Mouse (Mus musculus): ENCODE results near the gene Gak. TPM values are rescaled to one million over a fixed set of nuclear protein-coding genes. Genes with fewer than 3 reads are reported as not detected.

Gene Gak
- polyA plus RNA-seq, 1 experiment, result 64.1 TPM

DNA sequence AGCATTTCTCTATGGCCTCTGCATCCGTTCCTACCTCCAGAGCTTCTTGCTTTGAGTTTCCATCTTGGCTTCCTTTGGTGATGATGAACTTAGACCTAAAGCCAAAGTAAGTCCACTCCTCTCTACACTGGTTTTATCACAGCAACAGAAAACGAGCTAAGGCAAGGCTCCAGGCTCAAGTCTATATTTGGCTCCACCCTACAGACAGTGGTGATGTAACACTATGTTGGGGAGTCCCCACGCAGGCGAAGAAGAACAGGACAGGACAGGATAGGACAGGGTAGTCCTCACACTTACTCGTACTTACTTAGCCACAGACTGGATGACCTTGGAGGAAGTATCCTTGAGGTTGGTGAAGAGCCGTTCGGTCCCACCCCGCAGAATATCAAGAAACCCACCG is 27.0 kb downstream of the Gak start:
- TF ChIP-seq GATA1 (IDR thresholded peaks at IDR 0.05; ENCODE audit: borderline replicate concordance, low read length) (no peak), FLI1 (IDR thresholded peaks at IDR 0.05; ENCODE audit: low read length) (no peak)
- Histone ChIP-seq H3K4me3 (replicated peaks) (no peak overlapping the region), H3K4me1 (peaks cover 3% of the 10 kb centered on the region; the same call in 1 of the 2 replicates), H3K36me3 (replicated peaks; ENCODE audit: low read length) (peaks cover 99% of the 10 kb centered on the region), H3K9me3 (no peaks in the 10 kb centered on the region), H3K27me3 (replicated peaks) (no peaks in the 10 kb centered on the region)

DNA sequence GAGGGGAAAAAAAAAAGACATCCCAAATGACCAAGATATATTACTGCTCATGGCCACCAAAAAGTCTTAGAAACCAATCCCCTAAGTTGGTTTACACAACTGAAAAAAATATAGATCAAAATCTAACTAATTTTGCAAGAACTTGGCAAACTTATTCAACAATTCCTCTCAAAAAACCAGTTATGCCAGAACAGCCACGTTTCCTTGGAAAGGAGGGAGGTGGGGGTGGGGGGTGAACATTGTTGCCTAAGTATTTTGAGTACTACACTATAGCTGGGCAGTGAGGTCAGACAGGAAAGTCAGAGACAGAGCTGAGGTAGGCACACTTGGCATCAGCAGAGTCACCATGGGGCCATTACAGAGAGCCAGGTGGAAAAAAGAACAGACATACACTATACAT is 29.6 kb downstream of the Gak start:
- no peak for TF ChIP-seq FLI1 (IDR thresholded peaks at IDR 0.05; ENCODE audit: low read length)
- TF ChIP-seq GATA1 (IDR thresholded peaks at IDR 0.05; ENCODE audit: borderline replicate concordance, low read length), result no peak
- Histone ChIP-seq H3K36me3 (replicated peaks; ENCODE audit: low read length) (peaks cover 99% of the 10 kb centered on the region), H3K27me3 (replicated peaks) (no peaks in the 10 kb centered on the region), H3K4me1 (peaks cover 7% of the 10 kb centered on the region; the same call in 1 of the 2 replicates), H3K4me3 (replicated peaks) (no peak overlapping the region), H3K9me3 (no peaks in the 10 kb centered on the region)

DNA sequence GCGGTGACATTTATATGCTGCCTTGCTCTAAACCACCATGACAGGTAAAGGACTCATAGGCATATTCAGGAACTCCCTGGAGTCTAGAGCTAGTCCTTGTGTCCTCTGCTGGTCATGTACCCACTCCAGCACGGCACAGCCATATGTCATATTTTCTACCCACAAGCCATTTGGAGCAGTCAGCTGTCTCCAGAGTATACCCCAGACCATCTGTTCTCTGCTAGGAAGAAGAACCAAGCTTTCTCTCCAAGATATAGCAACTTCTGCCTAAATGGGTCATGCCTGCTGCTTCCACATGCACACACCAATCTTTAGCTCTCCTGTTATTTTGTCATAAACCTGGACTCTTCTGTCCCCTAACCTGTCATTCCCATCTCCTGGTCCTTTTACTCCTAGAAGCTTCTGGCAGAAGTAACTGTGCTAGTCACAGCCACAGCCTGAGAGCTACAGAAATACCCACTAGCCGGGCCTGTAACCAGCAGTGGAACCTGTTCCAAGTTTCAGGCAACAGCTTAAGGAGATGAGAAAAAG is 48.1 kb downstream of the Gak start:
- no peaks in the 10 kb centered on the region for H3K4me1 ChIP-seq
- H3K27me3 ChIP-seq (replicated peaks), result no peaks in the 10 kb centered on the region
- no peaks in the 10 kb centered on the region for H3K9me3 ChIP-seq
- no peak for TF ChIP-seq GATA1 (IDR thresholded peaks at IDR 0.05; ENCODE audit: borderline replicate concordance, low read length)
- no peak for TF ChIP-seq FLI1 (IDR thresholded peaks at IDR 0.05; ENCODE audit: low read length)
- peaks cover 100% of the 10 kb centered on the region for H3K36me3 ChIP-seq (replicated peaks; ENCODE audit: low read length)
- H3K4me3 ChIP-seq (replicated peaks), result no peak overlapping the region

DNA sequence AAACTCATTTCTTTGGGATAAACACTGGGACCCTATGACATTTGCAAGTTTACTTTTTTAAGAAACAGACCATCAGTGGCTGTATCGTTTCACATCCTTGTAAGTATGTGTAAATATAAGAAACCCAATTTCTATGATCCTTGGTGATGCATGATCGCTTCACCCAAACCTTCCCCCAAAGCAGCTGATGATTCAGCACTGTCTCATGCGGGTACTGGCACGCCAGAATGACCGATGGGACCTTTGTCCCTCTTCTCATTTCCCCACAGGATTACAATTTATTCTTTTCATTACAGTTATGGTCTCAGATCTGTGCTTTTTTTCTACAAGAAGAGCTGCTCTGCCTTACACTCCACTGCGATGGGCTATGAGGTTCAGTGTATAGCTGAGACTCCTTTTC is 56.5 kb downstream of the Gak start:
- Histone ChIP-seq H3K27me3 (replicated peaks) (no peaks in the 10 kb centered on the region), H3K4me1 (no peaks in the 10 kb centered on the region), H3K9me3 (no peaks in the 10 kb centered on the region), H3K36me3 (replicated peaks; ENCODE audit: low read length) (peaks cover 100% of the 10 kb centered on the region), H3K4me3 (replicated peaks) (no peak overlapping the region)
- TF ChIP-seq FLI1 (IDR thresholded peaks at IDR 0.05; ENCODE audit: low read length) (no peak), GATA1 (IDR thresholded peaks at IDR 0.05; ENCODE audit: borderline replicate concordance, low read length) (no peak)

DNA sequence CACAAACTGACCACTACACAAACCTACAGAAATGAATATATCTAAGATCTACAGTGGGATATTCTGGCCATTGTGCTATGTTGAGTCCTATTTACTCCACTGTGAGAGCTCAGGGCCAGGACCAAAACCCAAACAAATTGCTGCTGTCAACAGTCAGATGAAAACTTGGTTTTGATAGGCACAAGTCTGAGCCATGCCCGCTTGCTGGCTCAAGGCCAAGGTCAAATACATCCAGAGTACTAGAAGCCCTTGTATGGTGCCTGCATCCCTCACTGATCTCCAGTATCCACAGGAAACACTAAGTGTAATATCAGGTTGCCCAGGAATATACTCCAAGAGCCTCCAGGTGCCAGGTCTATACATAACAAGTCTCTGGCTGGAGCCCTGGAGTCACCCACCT is 58.6 kb downstream of the Gak start:
- H3K9me3 ChIP-seq, result no peaks in the 10 kb centered on the region
- no peak overlapping the region for H3K4me3 ChIP-seq (replicated peaks)
- H3K4me1 ChIP-seq, result no peaks in the 10 kb centered on the region
- no peak for TF ChIP-seq GATA1 (IDR thresholded peaks at IDR 0.05; ENCODE audit: borderline replicate concordance, low read length)
- TF ChIP-seq FLI1 (IDR thresholded peaks at IDR 0.05; ENCODE audit: low read length), result no peak
- H3K27me3 ChIP-seq (replicated peaks), result no peaks in the 10 kb centered on the region
- peaks cover 100% of the 10 kb centered on the region for H3K36me3 ChIP-seq (replicated peaks; ENCODE audit: low read length)

DNA sequence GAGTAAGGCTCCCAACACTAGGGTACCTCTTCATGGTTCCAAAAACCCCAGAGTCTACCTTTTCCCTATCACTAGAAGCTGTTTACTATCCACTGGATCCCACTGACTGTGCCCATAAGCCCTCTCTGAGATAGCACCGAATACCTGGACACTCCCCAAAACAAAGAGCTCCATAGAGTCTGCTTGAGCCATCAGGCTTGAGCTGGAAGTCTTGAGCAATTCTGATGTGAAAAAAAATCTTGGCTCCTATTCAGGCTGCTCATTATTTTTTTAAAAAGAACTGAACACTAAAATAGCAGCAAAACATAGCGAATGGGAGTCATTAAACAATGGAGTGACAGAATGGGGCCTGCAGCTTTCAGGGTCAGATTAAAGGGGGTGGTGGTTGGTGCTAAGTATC is 62.5 kb downstream of the Gak start:
- Histone ChIP-seq H3K4me3 (replicated peaks) (no peak overlapping the region), H3K36me3 (replicated peaks; ENCODE audit: low read length) (peaks cover 74% of the 10 kb centered on the region), H3K27me3 (replicated peaks) (no peaks in the 10 kb centered on the region), H3K4me1 (no peaks in the 10 kb centered on the region), H3K9me3 (no peaks in the 10 kb centered on the region)
- no peak for TF ChIP-seq FLI1 (IDR thresholded peaks at IDR 0.05; ENCODE audit: low read length)
- no peak for TF ChIP-seq GATA1 (IDR thresholded peaks at IDR 0.05; ENCODE audit: borderline replicate concordance, low read length)

DNA sequence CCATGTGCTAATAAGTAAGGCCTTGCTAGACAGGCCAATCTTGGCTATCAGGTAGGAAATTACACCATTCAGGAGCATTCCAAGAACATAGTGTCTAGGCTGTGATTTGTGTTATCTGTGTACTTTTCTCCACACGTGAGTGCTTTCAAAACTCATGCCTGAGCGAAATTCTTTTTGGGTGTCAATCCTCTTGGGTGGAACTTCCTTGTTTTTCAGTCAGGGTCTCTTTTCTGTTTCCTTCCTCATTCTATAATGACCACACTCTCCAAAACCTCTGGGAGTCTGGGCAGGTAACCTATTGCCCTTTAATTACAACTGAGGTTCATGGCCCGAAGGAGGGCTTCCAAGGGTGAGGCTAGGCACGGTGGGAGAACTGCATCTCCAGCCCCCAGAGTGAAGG is 63.0 kb downstream of the Gak start:
- Histone ChIP-seq H3K4me1 (no peaks in the 10 kb centered on the region), H3K4me3 (replicated peaks) (no peak overlapping the region), H3K36me3 (replicated peaks; ENCODE audit: low read length) (peaks cover 68% of the 10 kb centered on the region), H3K9me3 (no peaks in the 10 kb centered on the region), H3K27me3 (replicated peaks) (no peaks in the 10 kb centered on the region)
- TF ChIP-seq GATA1 (IDR thresholded peaks at IDR 0.05; ENCODE audit: borderline replicate concordance, low read length), result no peak
- no peak for TF ChIP-seq FLI1 (IDR thresholded peaks at IDR 0.05; ENCODE audit: low read length)

DNA sequence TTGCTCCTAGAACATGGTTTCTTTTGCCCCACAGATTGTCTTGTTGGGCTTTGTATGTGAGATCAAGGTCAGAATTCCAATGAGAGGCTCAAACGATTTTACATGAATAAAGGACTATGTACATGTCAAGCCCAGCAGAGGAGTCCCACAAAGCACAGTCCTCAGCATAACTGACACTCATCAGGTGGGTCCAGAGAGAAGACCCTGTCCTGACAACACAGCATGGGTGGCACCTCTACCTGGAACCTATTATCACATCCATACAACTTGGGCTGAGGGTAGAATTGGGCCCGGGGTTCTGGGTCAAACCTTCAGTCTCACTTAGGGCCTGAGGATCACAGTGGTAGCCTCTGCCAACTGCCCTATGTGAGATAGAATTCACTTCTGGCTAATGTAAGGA is 64.2 kb downstream of the Gak start:
- Histone ChIP-seq H3K27me3 (replicated peaks) (no peaks in the 10 kb centered on the region), H3K36me3 (replicated peaks; ENCODE audit: low read length) (peaks cover 56% of the 10 kb centered on the region), H3K9me3 (peaks cover under 1% of the 10 kb centered on the region; the same call in 1 of the 2 replicates), H3K4me1 (no peaks in the 10 kb centered on the region), H3K4me3 (replicated peaks) (no peak overlapping the region)
- TF ChIP-seq GATA1 (IDR thresholded peaks at IDR 0.05; ENCODE audit: borderline replicate concordance, low read length), result no peak
- no peak for TF ChIP-seq FLI1 (IDR thresholded peaks at IDR 0.05; ENCODE audit: low read length)

DNA sequence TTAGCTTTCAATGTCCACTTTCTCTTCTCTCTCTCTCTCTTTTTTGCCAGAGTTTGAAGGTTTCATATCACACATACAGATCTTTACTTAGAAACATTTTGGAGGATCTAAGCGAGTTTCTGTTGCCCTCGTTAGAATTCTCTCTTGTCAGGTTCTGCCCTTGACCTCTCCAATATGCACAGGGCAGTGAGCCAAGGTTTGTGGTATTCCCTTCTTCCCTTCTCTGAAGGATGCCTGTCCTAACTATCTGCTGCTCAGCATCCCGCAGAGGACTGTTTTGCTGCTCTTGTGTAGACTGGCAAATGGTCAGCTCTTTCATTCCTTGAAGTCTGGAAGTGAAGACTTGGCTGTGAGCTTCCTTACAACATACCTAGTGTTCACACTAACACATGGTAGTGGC is 65.2 kb downstream of the Gak start:
- H3K4me3 ChIP-seq (replicated peaks), result no peak overlapping the region
- H3K4me1 ChIP-seq, result no peaks in the 10 kb centered on the region
- no peaks in the 10 kb centered on the region for H3K27me3 ChIP-seq (replicated peaks)
- peaks cover 10% of the 10 kb centered on the region for H3K9me3 ChIP-seq
- no peak for TF ChIP-seq FLI1 (IDR thresholded peaks at IDR 0.05; ENCODE audit: low read length)
- H3K36me3 ChIP-seq (replicated peaks; ENCODE audit: low read length), result peaks cover 46% of the 10 kb centered on the region

DNA sequence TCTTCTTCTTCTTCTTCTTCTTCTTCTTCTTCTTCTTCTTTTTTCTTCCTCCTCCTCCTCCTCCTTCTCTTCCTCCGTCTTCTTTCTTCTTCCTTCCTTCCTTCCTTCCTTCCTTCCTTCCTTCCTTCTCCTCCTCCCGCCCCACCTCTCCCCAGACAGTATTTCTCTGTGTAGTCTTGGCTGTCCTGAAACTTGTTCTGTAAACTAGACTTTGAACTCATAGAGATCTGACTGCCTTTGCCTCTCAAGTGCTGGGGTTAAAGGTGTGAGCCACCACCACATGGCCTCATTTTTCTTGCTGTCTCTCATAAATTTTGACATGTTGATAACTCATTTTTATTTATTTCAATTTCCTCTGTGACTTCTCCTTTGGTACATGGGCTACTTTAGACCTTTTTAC is 67.1 kb downstream of the Gak start:
- Histone ChIP-seq H3K4me3 (replicated peaks) (no peak overlapping the region), H3K27me3 (replicated peaks) (peaks cover 11% of the 10 kb centered on the region), H3K9me3 (peaks cover 10% of the 10 kb centered on the region), H3K4me1 (no peaks in the 10 kb centered on the region), H3K36me3 (replicated peaks; ENCODE audit: low read length) (peaks cover 27% of the 10 kb centered on the region)
- no peak for TF ChIP-seq FLI1 (IDR thresholded peaks at IDR 0.05; ENCODE audit: low read length)
- TF ChIP-seq GATA1 (IDR thresholded peaks at IDR 0.05; ENCODE audit: borderline replicate concordance, low read length), result no peak

DNA sequence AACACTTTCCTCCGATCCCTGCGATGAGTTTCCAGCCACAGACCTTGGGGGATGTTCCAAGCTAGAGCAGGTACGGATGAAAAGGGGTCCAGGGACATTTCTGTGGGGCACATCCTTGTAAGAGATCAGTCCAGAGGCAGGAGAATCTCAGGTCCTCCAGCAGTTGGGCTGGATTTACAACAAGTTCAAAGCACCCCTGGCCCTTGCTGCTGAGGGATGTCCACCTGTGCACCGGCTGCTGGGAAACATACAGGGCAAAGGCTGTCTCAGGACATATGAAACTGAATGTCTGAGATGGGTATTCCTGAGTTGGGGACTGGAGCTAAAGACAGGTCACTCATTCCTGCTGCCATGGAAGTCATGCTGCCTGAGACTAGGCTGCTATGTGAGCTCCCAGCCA is 72.6 kb downstream of the Gak start:
- TF ChIP-seq GATA1 (IDR thresholded peaks at IDR 0.05; ENCODE audit: borderline replicate concordance, low read length) (no peak), FLI1 (IDR thresholded peaks at IDR 0.05; ENCODE audit: low read length) (no peak)
- H3K4me3 ChIP-seq (replicated peaks), result no peak overlapping the region

More for the DNA sequence above, 72.6 kb downstream of the Gak start:
- H3K4me1 ChIP-seq, result peaks cover 10% of the 10 kb centered on the region
- H3K9me3 ChIP-seq, result peaks cover 10% of the 10 kb centered on the region
- no peaks in the 10 kb centered on the region for H3K36me3 ChIP-seq (replicated peaks; ENCODE audit: low read length)
- peaks cover 58% of the 10 kb centered on the region for H3K27me3 ChIP-seq (replicated peaks)
